Mouse (Mus musculus): ENCODE results near the gene Psap.
A peak's percentile ranks its signal among the peaks of the same experiment; 100 is the strongest.

Psap gene

DNA sequence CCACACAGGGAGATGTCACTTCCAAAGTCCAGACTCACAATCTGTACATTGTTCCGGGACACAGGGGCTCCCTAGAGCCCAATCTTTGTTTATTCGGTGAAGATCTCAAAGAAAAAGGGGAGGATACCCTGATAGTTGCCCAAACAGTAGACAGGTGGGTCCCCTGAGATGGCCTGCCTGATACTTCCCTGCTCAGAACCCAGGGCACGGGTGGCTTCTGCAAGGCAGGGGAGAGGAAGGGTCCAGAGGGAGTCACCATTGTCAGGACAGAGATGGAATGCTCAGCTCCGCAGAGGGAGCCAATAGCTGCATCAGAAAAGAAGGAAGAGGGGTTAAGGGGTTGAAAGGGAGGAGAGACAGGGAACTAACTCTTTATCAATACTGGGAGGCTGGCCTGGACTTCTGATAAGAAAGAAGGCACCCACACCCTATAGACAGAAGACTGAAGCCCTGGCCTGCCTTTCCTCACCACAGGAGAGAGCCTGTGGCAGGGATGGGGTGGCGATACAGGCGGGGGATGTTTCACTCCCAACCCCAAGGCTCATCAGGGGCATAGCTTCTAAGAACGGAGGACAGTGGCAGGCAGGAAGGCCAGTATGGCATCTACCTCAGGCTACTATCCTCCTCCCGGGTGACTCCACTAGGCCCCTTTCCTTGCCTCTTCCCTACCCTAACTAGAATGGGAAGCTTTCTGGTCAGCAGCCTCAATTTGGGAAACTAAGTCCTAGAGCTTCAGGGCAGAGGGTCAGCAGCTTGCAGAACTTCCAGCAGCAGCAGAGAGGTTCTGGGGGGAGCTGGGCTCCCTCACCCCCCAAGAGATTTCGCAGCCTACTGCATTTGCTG, 70.6 kb downstream of the Psap start:
- DNase-seq (ENCODE audit: low read depth, low spot score): no peak

- DNase-seq (ENCODE audit: low read depth, low spot score): peak; percentile 77
These were observed 71.6 kb downstream of the Psap start for GRCm38 (mm10) chr10:60349056-60349455.

DNA sequence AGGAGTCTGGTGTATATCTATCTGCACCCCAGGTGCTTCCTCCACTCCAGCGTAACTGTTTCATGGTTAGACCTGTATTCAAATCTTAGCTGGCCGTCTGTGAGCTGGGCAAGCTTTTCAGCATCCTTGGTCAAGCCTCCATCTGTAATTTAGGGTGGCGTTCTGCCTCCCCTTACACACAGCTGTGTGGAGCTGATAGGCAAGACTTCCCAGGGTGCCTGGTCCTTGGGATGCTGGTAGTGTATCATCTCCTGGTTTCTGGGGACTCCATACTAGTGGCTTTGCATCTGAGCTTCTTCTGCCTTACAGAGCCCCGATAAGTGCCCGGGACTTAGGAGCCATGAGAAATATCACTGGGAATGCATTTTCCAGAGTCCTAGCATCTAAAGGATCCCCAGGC, 72.2 kb downstream of the Psap start:
- DNase-seq (ENCODE audit: low read depth, low spot score): no peak

DNA sequence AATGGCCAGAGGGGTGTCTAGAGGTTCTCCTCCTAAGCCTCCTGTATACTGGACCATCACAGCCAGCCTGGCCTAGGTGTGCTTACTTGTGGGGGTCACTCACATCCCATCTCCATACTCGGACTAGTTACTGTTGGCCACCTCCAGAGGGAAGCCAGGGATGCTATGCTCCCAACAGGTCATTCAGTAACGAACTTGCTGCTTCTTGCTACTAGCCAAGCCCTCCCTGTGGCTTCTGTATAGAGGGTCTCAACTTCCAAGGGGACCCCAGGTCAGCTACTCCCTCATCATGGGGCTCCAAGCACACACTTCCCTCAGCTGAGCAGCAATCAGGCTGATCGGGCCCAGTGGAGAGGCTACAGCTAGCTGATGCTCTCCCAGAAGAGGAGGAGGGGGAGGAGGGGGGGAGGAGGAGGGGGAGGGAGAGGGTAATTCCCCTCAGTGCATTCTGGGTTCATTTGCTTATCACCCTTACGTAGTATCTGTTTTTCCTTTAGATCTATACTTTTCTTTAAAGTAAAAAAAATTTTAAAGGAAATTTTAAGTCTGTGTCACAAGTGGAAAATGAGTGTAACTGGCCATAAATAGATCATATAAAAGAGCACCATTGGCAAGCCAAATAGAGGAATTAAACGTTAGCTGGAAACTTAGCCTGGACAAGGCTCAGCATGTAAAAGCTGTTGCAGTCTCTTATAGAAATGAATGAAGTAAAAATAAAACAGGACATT, 72.8 kb downstream of the Psap start:
- no peak for DNase-seq (ENCODE audit: low read depth, low spot score)

DNA sequence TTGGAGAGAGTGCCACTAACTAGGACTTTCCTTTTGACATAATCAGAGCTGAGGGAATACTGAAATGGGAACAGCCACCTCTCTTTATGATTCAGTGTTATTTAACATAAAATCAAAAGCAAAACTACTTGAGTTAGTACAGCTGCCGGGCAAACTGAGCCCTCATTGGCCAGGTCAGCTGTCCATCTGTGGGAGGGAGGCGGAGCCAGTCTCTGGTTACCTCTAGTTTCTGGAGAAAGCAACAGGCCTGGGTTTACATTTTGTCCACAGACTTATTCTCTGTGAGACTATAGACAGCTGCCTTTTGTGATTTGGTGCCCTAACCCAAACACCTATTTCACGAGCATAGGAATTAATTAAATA, 73.4 kb downstream of the Psap start:
- peak; percentile 95 for DNase-seq (ENCODE audit: low read depth, low spot score)

- peak; percentile 21 for DNase-seq (ENCODE audit: low read depth, low spot score)
These were observed 73.8 kb downstream of the Psap start for GRCm38 (mm10) chr10:60351248-60351647.

- peak; percentile 93 for DNase-seq (ENCODE audit: low read depth, low spot score)
These were observed 74.5 kb downstream of the Psap start for GRCm38 (mm10) chr10:60351761-60352455.
